Mouse (Mus musculus) kidney, adult 2 months (tissue): ENCODE measurements around the gene Krt15.

Experiments
- CTCF ChIP-seq: fragments of 200-500 bp; conservative IDR thresholded peaks from 2 replicates; pipeline ENCODE4 v1.5.1; 2011; ENCODE audit warnings: low read depth, mild to moderate bottlenecking, control low read depth, low read length, moderate library complexity, mixed read lengths; ENCODE audit not compliant: insufficient read depth, insufficient read length
- POLR2A ChIP-seq: fragments of 200-500 bp; IDR thresholded peaks from one replicate; pipeline ENCODE4 v1.6.1; 2011; ENCODE audit warnings: low read depth, low read length, control low read depth

- no peak for TF ChIP-seq POLR2A
- no peak for TF ChIP-seq CTCF
Measured at GRCm38 (mm10) chr11:100102693-100103429, 32.9 kb downstream of the Krt15 start.
